Mouse (Mus musculus) lung, embryonic 14.5 days (tissue): ENCODE results near the gene Grk6. TPM values are rescaled to one million over a fixed set of nuclear protein-coding genes. Genes with fewer than 3 reads are reported as not detected.

Experiments used
- ATAC-seq: fragments of 200-750 bp; cut with Nextera tagmentation; 2 replicates; pipeline ENCODE4 v1.8.0; 2017; ENCODE audit warnings: mild to moderate bottlenecking, moderate TSS enrichment, moderate library complexity; ENCODE audit not compliant: insufficient read depth
- DNase-seq: peaks from one replicate; pipeline ENCODE4 v3.0.0-alpha.2; 2015
- H3K27ac ChIP-seq: fragments of 300-500 bp; sonication (generic); 2 replicates; pipeline ENCODE4 v1.5.1; 2014; ENCODE audit warnings: low read depth, mild to moderate bottlenecking, moderate library complexity
- H3K27me3 ChIP-seq: fragments of 300-500 bp; sonication (generic); 2 replicates; pipeline ENCODE4 v1.6.1; 2014; ENCODE audit warnings: low read length, control low read depth; ENCODE audit not compliant: insufficient read depth
- H3K36me3 ChIP-seq: fragments of 300-500 bp; sonication (generic); 2 replicates; pipeline ENCODE4 v1.6.1; 2014; ENCODE audit warnings: control low read depth; ENCODE audit not compliant: insufficient read depth
- H3K4me1 ChIP-seq: fragments of 300-500 bp; sonication (generic); 2 replicates; pipeline ENCODE4 v1.6.1; 2014; ENCODE audit warnings: antibody characterized with exemption, control low read depth; ENCODE audit not compliant: insufficient read depth
- H3K4me2 ChIP-seq: fragments of 300-500 bp; sonication (generic); 2 replicates; pipeline ENCODE4 v1.6.1; 2014; ENCODE audit warnings: mild to moderate bottlenecking
- H3K4me3 ChIP-seq: fragments of 300-500 bp; sonication (generic); 2 replicates; pipeline ENCODE4 v1.5.1; 2014; ENCODE audit warnings: low read depth, low read length
- H3K9ac ChIP-seq: fragments of 300-500 bp; sonication (generic); 2 replicates; pipeline ENCODE4 v1.6.1; 2014
- H3K9me3 ChIP-seq: fragments of 300-500 bp; sonication (generic); 2 replicates; pipeline ENCODE4 v1.6.1; 2016; ENCODE audit warnings: low read depth, low read length, control low read depth
- CTCF ChIP-seq: IDR thresholded peaks from 2 replicates; pipeline ENCODE4 v1.5.1; 2016; ENCODE audit warnings: antibody characterized with exemption, low read depth
- whole genome bisulfite sequencing: fragments of 180-500 bp; shearing (Covaris S2); extraction: QIAGEN DNeasy Blood & Tissue Kit; methylation state at CpG from one replicate; pipeline ENCODE4 v1.1.7; 2014; 5-methylcytosine and 5-hydroxymethylcytosine counted together
- polyA plus RNA-seq: library from polyadenylated mRNA; unstranded; fragments of >200 nt; fragmentation: Nextera tagmentation; extraction: Ambion mirVana; gene quantifications from 2 replicates; pipeline ENCODE4 v1.2.1, GENCODE M21; 2014

Grk6 gene
- polyA plus RNA-seq, 1 experiment from 2014 or later = 71.0 TPM

- under 1% methylated on average over 33 of the region's 33 CpGs for WGBS
- Histone ChIP-seq H3K27ac (peak overlapping the region; percentile 94), H3K27me3 (no peaks in the 10 kb centered on the region), H3K9ac (peak overlapping the region; percentile 50), H3K36me3 (peaks cover 5% of the 10 kb centered on the region), H3K4me1 (peaks cover 10% of the 10 kb centered on the region), H3K4me3 (peak overlapping the region; percentile 93), H3K9me3 (no peaks in the 10 kb centered on the region), H3K4me2 (peak overlapping the region; percentile 89)
- peak; percentile 84 for ATAC-seq
- TF ChIP-seq CTCF = no peak
- peak; percentile 87 for DNase-seq
Observed at GRCm38 (mm10) chr13:55444286-55444936, 461 bp upstream of the Grk6 start.

- Histone ChIP-seq H3K27ac (peak overlapping the region; percentile 94), H3K4me2 (peak overlapping the region; percentile 89), H3K4me1 (peaks cover 10% of the 10 kb centered on the region), H3K36me3 (peaks cover 16% of the 10 kb centered on the region), H3K27me3 (no peaks in the 10 kb centered on the region), H3K4me3 (peak overlapping the region; percentile 93), H3K9ac (peak overlapping the region; percentile 96), H3K9me3 (no peaks in the 10 kb centered on the region)
- TF ChIP-seq CTCF = peak; percentile 24; the same call in 1 of the 2 replicates
- DNase-seq (no peak), ATAC-seq (no peak)
- WGBS = under 1% methylated on average over 66 of the region's 66 CpGs
Observed at GRCm38 (mm10) chr13:55445361-55446091, 654 bp downstream of the Grk6 start.

GRCm38 (mm10) chr13:55446483-55447105 is 1.7 kb downstream of the Grk6 start:
- H3K4me3 ChIP-seq = peak overlapping the region; percentile 93
- H3K36me3 ChIP-seq = peaks cover 27% of the 10 kb centered on the region
- no peaks in the 10 kb centered on the region for H3K9me3 ChIP-seq
- ATAC-seq (no peak), DNase-seq (no peak)
- no peak overlapping the region for H3K27ac ChIP-seq
- peaks cover 10% of the 10 kb centered on the region for H3K4me1 ChIP-seq
- 71% methylated on average over 6 of the region's 6 CpGs for WGBS
- H3K27me3 ChIP-seq = no peaks in the 10 kb centered on the region
- H3K9ac ChIP-seq = peak overlapping the region; percentile 96
- H3K4me2 ChIP-seq = peak overlapping the region; percentile 89
- no peak for TF ChIP-seq CTCF

- H3K4me3 ChIP-seq = no peak overlapping the region
- peaks cover 36% of the 10 kb centered on the region for H3K36me3 ChIP-seq
- peak overlapping the region; percentile 14; the same call in 1 of the 2 replicates for H3K9ac ChIP-seq
- no peak for ATAC-seq
- 0 out of 2 replicates have a peak overlapping the region, but pooled peaks have one; percentile 89 for H3K4me2 ChIP-seq
- TF ChIP-seq CTCF = no peak
- H3K27ac ChIP-seq = no peak overlapping the region
- H3K4me1 ChIP-seq = peaks cover 10% of the 10 kb centered on the region
- H3K27me3 ChIP-seq = no peaks in the 10 kb centered on the region
- no peaks in the 10 kb centered on the region for H3K9me3 ChIP-seq
- no peak for DNase-seq
- 40% methylated on average over 3 of the region's 3 CpGs for WGBS
Observed at GRCm38 (mm10) chr13:55447543-55447943, 2.7 kb downstream of the Grk6 start.

GRCm38 (mm10) chr13:55448131-55448530 is 3.3 kb downstream of the Grk6 start:
- 89% methylated on average over 5 of the region's 5 CpGs for WGBS
- TF ChIP-seq CTCF = no peak
- peaks cover 42% of the 10 kb centered on the region for H3K36me3 ChIP-seq

GRCm38 (mm10) chr13:55449205-55449604 is 4.3 kb downstream of the Grk6 start:
- H3K4me1 ChIP-seq = peaks cover 6% of the 10 kb centered on the region
- H3K4me2 ChIP-seq = no peak overlapping the region
- WGBS = 92% methylated on average over 9 of the region's 9 CpGs
- H3K36me3 ChIP-seq = peaks cover 53% of the 10 kb centered on the region
- no peak for TF ChIP-seq CTCF
- no peak for DNase-seq
- no peaks in the 10 kb centered on the region for H3K27me3 ChIP-seq
- no peak overlapping the region for H3K9ac ChIP-seq
- no peak overlapping the region for H3K4me3 ChIP-seq
- no peak overlapping the region for H3K27ac ChIP-seq
- no peaks in the 10 kb centered on the region for H3K9me3 ChIP-seq
- no peak for ATAC-seq

More at GRCm38 (mm10) chr13:55448131-55448530, 3.3 kb downstream of the Grk6 start:
- Histone ChIP-seq H3K9ac (no peak overlapping the region), H3K27me3 (no peaks in the 10 kb centered on the region), H3K27ac (no peak overlapping the region), H3K4me3 (no peak overlapping the region), H3K4me1 (peaks cover 10% of the 10 kb centered on the region), H3K4me2 (no peak overlapping the region), H3K9me3 (no peaks in the 10 kb centered on the region)
- no peak for DNase-seq
- ATAC-seq = no peak
